Mouse (Mus musculus) frontal cortex, postnatal 36 days (tissue): ENCODE measurements around the gene Pear1.
A peak's percentile ranks its signal among the peaks of the same experiment; 100 is the strongest.

Experiments
- DNase-seq, 2 experiments: peaks; one replicate each; pipeline ENCODE4 v3.0.0; 2022; ENCODE audit warnings: low spot score in 2 of 2

The Pear1 gene

GRCm38 (mm10) chr3:87809322-87809962 lies 14.7 kb downstream of the Pear1 start:
- no peak for DNase-seq

- no peak for DNase-seq
Measured at GRCm38 (mm10) chr3:87804038-87804677, 19.9 kb downstream of the Pear1 start.

GRCm38 (mm10) chr3:87801681-87802080 lies 22.4 kb downstream of the Pear1 start:
- DNase-seq = no peak

GRCm38 (mm10) chr3:87796736-87797334 lies 27.3 kb downstream of the Pear1 start, which contains the start of gene Insrr:
TSS of gene Insrr (plus strand) at chr3:87796951.
- no peak for DNase-seq

GRCm38 (mm10) chr3:87795336-87796277 lies 28.5 kb downstream of the Pear1 start:
- peak; percentile 16 to 30 for DNase-seq

- DNase-seq = no peak
Measured at GRCm38 (mm10) chr3:87794922-87795325, 29.2 kb downstream of the Pear1 start, which contains the start of gene Ntrk1. TSS of gene Ntrk1 (minus strand) at chr3:87795162.

GRCm38 (mm10) chr3:87789768-87790167 lies 34.3 kb downstream of the Pear1 start:
- no peak for DNase-seq

GRCm38 (mm10) chr3:87789248-87789647 lies 34.9 kb downstream of the Pear1 start:
- no peak for DNase-seq

GRCm38 (mm10) chr3:87785626-87786214 lies 38.4 kb downstream of the Pear1 start:
- no peak for DNase-seq

GRCm38 (mm10) chr3:87785156-87785555 lies 39.0 kb downstream of the Pear1 start:
- no peak for DNase-seq

GRCm38 (mm10) chr3:87783282-87784023 lies 40.7 kb downstream of the Pear1 start:
- no peak for DNase-seq

GRCm38 (mm10) chr3:87779086-87779485 lies 45.0 kb downstream of the Pear1 start:
- DNase-seq = no peak

- no peak for DNase-seq
Measured at GRCm38 (mm10) chr3:87778283-87778682, 45.8 kb downstream of the Pear1 start.

- no peak for DNase-seq
Measured at GRCm38 (mm10) chr3:87771088-87771487, 53.0 kb downstream of the Pear1 start.

GRCm38 (mm10) chr3:87770280-87770679 lies 53.8 kb downstream of the Pear1 start:
- peak; percentile 28 to 62 for DNase-seq

- DNase-seq = no peak
Measured at GRCm38 (mm10) chr3:87769506-87769905, 54.6 kb downstream of the Pear1 start.

GRCm38 (mm10) chr3:87768844-87769243 lies 55.3 kb downstream of the Pear1 start:
- DNase-seq = peak in 1 of 2 experiments; percentile 30

GRCm38 (mm10) chr3:87768431-87768830 lies 55.7 kb downstream of the Pear1 start:
- DNase-seq = no peak

- DNase-seq = no peak
Measured at GRCm38 (mm10) chr3:87767764-87768163, 56.3 kb downstream of the Pear1 start.

GRCm38 (mm10) chr3:87766284-87766667 lies 57.8 kb downstream of the Pear1 start:
- DNase-seq = no peak
